Mouse (Mus musculus): ENCODE measurements around the gene Hba-x. TPM values are rescaled to one million over a fixed set of nuclear protein-coding genes. Genes with fewer than 3 reads are reported as not detected.

Gene Hba-x
- polyA plus RNA-seq, 1 experiment from 2014 or later: 11.3 TPM

GRCm38 (mm10) chr11:32302824-32303419 is 26.7 kb downstream of the Hba-x start:
- 51% methylated on average over 2 of the region's 2 CpGs for WGBS
- no peak overlapping the region for H3K27ac ChIP-seq (ENCODE audit: low read length)
- peak; percentile 82 for ATAC-seq

DNA sequence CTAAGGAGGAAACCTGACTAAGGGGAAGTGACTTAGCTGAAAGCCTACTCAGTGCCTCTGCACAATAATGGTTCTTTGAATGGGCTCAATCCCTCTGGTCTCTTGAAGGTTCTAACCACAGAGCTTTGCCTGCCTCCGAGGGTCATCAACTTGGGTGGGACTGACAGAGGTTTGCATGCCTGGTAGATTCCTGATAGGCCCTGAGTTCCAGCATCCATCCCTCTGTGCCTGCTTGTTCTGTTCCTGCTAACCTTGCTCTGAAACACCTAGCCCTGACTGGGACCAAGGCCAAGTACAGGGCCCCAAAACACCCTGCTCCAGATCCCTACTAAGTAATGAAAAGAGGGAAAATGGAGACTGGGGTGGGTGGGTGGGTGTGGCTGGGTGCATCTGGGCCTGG is 27.3 kb downstream of the Hba-x start:
- no peak overlapping the region for H3K9ac ChIP-seq (replicated peaks; ENCODE audit: low read depth, low read length)
- WGBS: 88% methylated on average over 1 of the region's 1 CpGs
- no peaks in the 10 kb centered on the region for H3K36me3 ChIP-seq (ENCODE audit: control insufficient read depth, insufficient read depth)
- no peaks in the 10 kb centered on the region for H3K9me3 ChIP-seq (ENCODE audit: control insufficient read depth, low read length)
- no peaks in the 10 kb centered on the region for H3K27me3 ChIP-seq (replicated peaks; ENCODE audit: control insufficient read depth, insufficient read depth, low read length)
- peaks cover 4% of the 10 kb centered on the region for H3K4me1 ChIP-seq (replicated peaks; ENCODE audit: control insufficient read depth, insufficient read depth, low read length)
- ATAC-seq: no peak
- no peak overlapping the region for H3K27ac ChIP-seq (ENCODE audit: low read length)
- no peak overlapping the region for H3K4me3 ChIP-seq (replicated peaks; ENCODE audit: low read length)
- H3K4me2 ChIP-seq (ENCODE audit: low read length): no peak overlapping the region

More at GRCm38 (mm10) chr11:32302824-32303419, 26.7 kb downstream of the Hba-x start:
- Histone ChIP-seq H3K36me3 (ENCODE audit: control insufficient read depth, insufficient read depth) (no peaks in the 10 kb centered on the region), H3K9me3 (ENCODE audit: control insufficient read depth, low read length) (no peaks in the 10 kb centered on the region), H3K27me3 (replicated peaks; ENCODE audit: control insufficient read depth, insufficient read depth, low read length) (no peaks in the 10 kb centered on the region), H3K4me3 (replicated peaks; ENCODE audit: low read length) (no peak overlapping the region), H3K4me1 (replicated peaks; ENCODE audit: control insufficient read depth, insufficient read depth, low read length) (peaks cover 4% of the 10 kb centered on the region), H3K4me2 (ENCODE audit: low read length) (no peak overlapping the region), H3K9ac (replicated peaks; ENCODE audit: low read depth, low read length) (no peak overlapping the region)

DNA sequence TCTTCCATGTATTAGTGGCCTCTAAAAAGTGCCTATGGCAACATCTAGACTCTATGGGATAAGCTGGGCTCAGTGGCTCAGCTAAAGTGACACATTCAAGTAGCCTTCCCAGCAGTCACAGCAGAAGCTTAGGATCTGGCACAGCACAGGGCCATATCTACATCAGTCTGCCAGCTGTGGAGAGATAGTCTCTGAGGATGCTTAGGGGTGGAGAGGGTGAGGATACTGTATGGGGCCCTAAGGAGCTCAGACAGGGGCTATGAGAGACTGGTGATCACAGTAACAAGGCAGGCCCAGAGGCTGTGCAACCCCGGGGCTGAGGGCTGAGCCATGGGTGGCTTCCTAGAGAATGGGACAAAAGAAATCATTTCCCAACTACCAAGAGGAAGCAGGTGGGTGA is 30.8 kb downstream of the Hba-x start:
- 81% methylated on average over 1 of the region's 1 CpGs for WGBS
- Histone ChIP-seq H3K9ac (replicated peaks; ENCODE audit: low read depth, low read length) (no peak overlapping the region), H3K4me3 (replicated peaks; ENCODE audit: low read length) (no peak overlapping the region), H3K9me3 (ENCODE audit: control insufficient read depth, low read length) (no peaks in the 10 kb centered on the region), H3K36me3 (ENCODE audit: control insufficient read depth, insufficient read depth) (no peaks in the 10 kb centered on the region), H3K27me3 (replicated peaks; ENCODE audit: control insufficient read depth, insufficient read depth, low read length) (no peaks in the 10 kb centered on the region), H3K4me1 (replicated peaks; ENCODE audit: control insufficient read depth, insufficient read depth, low read length) (peaks cover 4% of the 10 kb centered on the region), H3K27ac (ENCODE audit: low read length) (no peak overlapping the region), H3K4me2 (ENCODE audit: low read length) (no peak overlapping the region)
- ATAC-seq: no peak

DNA sequence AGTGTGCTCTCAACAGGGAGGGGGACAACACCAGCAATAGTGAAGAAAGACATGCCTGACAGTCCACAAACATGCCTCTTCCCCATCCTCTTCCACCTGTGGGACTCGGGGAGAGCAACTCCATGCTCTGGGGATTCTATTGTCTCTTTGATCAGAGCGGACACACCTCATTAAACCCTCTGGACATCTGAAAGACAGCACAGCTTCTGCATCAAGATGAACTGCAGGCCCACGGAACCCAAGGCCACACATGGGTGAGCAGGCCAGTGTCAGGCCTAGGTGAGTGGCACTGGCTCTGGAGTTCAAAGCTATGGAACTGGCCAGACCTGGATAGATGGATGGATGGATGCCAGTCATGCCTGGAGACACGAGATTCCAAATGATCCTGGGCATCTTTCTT is 33.2 kb downstream of the Hba-x start:
- ATAC-seq: no peak
- no peak overlapping the region for H3K27ac ChIP-seq (ENCODE audit: low read length)

GRCm38 (mm10) chr11:32309928-32310327 is 33.7 kb downstream of the Hba-x start:
- no peaks in the 10 kb centered on the region for H3K27me3 ChIP-seq (replicated peaks; ENCODE audit: control insufficient read depth, insufficient read depth, low read length)
- H3K4me2 ChIP-seq (ENCODE audit: low read length): no peak overlapping the region
- WGBS: 84% methylated on average over 3 of the region's 3 CpGs
- H3K4me1 ChIP-seq (replicated peaks; ENCODE audit: control insufficient read depth, insufficient read depth, low read length): no peaks in the 10 kb centered on the region
- no peak overlapping the region for H3K27ac ChIP-seq (ENCODE audit: low read length)
- H3K9me3 ChIP-seq (ENCODE audit: control insufficient read depth, low read length): no peaks in the 10 kb centered on the region
- ATAC-seq: no peak
- no peaks in the 10 kb centered on the region for H3K36me3 ChIP-seq (ENCODE audit: control insufficient read depth, insufficient read depth)
- H3K9ac ChIP-seq (replicated peaks; ENCODE audit: low read depth, low read length): no peak overlapping the region
- H3K4me3 ChIP-seq (replicated peaks; ENCODE audit: low read length): no peak overlapping the region

More for the DNA sequence above, 33.2 kb downstream of the Hba-x start:
- Histone ChIP-seq H3K4me3 (replicated peaks; ENCODE audit: low read length) (no peak overlapping the region), H3K27me3 (replicated peaks; ENCODE audit: control insufficient read depth, insufficient read depth, low read length) (no peaks in the 10 kb centered on the region), H3K36me3 (ENCODE audit: control insufficient read depth, insufficient read depth) (no peaks in the 10 kb centered on the region), H3K4me1 (replicated peaks; ENCODE audit: control insufficient read depth, insufficient read depth, low read length) (no peaks in the 10 kb centered on the region), H3K4me2 (ENCODE audit: low read length) (no peak overlapping the region), H3K9ac (replicated peaks; ENCODE audit: low read depth, low read length) (no peak overlapping the region), H3K9me3 (ENCODE audit: control insufficient read depth, low read length) (no peaks in the 10 kb centered on the region)
- WGBS: 49% methylated on average over 4 of the region's 4 CpGs

DNA sequence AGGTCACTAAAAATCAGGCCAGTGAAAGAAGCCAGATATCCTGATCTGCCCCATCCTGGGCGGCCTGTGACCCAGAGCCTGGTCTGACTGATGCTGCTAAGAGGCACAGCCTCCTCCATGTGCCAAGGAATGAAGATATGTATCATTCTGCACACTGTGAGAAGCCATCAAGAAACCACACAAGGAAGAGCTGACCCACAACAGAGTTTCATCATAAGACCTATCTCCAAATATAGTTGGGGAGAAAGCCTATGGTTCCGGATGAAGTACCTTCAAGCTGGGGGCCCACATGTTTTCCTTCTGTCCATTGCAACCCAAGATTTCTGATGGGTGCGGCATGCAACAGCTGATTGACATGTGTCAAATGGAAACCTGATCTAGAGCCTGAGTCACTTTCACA is 39.8 kb downstream of the Hba-x start:
- no peaks in the 10 kb centered on the region for H3K4me1 ChIP-seq (replicated peaks; ENCODE audit: control insufficient read depth, insufficient read depth, low read length)
- no peaks in the 10 kb centered on the region for H3K27me3 ChIP-seq (replicated peaks; ENCODE audit: control insufficient read depth, insufficient read depth, low read length)
- no peak overlapping the region for H3K4me3 ChIP-seq (replicated peaks; ENCODE audit: low read length)
- no peak overlapping the region for H3K9ac ChIP-seq (replicated peaks; ENCODE audit: low read depth, low read length)
- 89% methylated on average over 3 of the region's 3 CpGs for WGBS
- no peak overlapping the region for H3K4me2 ChIP-seq (ENCODE audit: low read length)
- no peaks in the 10 kb centered on the region for H3K9me3 ChIP-seq (ENCODE audit: control insufficient read depth, low read length)
- ATAC-seq: no peak
- H3K27ac ChIP-seq (ENCODE audit: low read length): no peak overlapping the region
- H3K36me3 ChIP-seq (ENCODE audit: control insufficient read depth, insufficient read depth): no peaks in the 10 kb centered on the region

DNA sequence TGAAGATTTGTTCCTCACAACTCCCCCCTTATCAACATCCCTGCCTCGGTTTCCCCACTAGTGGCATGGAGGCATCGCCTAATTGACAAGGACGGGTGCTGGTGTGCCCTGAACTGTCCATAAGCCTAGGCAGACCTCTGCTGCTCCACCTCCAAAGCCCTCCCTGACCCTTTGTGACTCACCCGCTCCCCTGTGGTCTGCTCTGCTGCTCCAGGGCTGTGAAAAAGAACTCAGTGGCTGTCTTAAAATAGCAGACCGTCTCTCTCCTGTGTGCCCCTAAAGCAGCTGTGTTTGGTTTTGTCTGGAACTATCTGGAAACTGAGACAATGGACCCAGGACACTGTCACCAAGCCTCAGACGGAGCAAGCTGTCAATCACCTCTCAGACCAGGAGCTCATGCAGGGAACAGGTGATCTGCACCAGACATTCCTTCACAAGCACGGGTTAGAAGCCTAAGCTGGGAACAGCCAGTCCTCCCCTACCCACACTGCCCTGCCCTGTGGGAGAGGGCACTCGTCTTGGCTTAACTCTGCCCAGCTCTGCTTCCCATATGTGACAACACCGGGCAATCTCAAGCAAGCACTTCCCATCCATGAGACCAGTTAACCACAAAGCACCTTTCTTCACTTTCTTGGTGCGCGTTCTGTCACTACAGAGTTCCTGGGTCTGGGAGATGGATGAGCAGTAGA is 44.5 kb downstream of the Hba-x start:
- Histone ChIP-seq H3K4me1 (replicated peaks; ENCODE audit: control insufficient read depth, insufficient read depth, low read length) (0 out of 2 replicates have a peak, but pooled peaks cover 2% of the 10 kb centered on the region), H3K9me3 (ENCODE audit: control insufficient read depth, low read length) (no peaks in the 10 kb centered on the region), H3K36me3 (ENCODE audit: control insufficient read depth, insufficient read depth) (no peaks in the 10 kb centered on the region), H3K27me3 (replicated peaks; ENCODE audit: control insufficient read depth, insufficient read depth, low read length) (no peaks in the 10 kb centered on the region), H3K27ac (ENCODE audit: low read length) (no peak overlapping the region), H3K4me3 (replicated peaks; ENCODE audit: low read length) (no peak overlapping the region), H3K9ac (replicated peaks; ENCODE audit: low read depth, low read length) (no peak overlapping the region), H3K4me2 (ENCODE audit: low read length) (no peak overlapping the region)
- ATAC-seq: no peak
- WGBS: 71% methylated on average over 11 of the region's 11 CpGs

DNA sequence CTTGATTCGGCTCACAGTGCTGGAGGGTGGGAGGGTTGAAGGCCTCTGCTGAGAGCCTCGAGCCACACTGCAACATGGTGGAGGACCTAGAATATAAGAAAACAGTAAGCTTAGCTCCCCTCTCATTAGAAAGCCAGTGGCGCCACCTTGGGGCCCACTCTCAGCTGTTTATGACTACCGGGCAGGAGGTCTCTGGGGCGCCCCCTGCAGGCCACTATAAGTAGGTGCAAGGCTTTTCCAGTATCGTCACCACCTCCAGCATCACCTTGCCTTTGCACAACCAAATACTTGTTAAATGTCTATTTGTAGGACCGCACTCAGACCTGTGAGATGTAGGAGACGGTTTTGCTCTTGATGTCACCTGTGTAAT is 45.0 kb downstream of the Hba-x start:
- no peak overlapping the region for H3K9ac ChIP-seq (replicated peaks; ENCODE audit: low read depth, low read length)
- H3K9me3 ChIP-seq (ENCODE audit: control insufficient read depth, low read length): no peaks in the 10 kb centered on the region
- H3K36me3 ChIP-seq (ENCODE audit: control insufficient read depth, insufficient read depth): no peaks in the 10 kb centered on the region
- WGBS: 45% methylated on average over 8 of the region's 8 CpGs
- H3K27me3 ChIP-seq (replicated peaks; ENCODE audit: control insufficient read depth, insufficient read depth, low read length): no peaks in the 10 kb centered on the region
- no peak for ATAC-seq
- H3K4me1 ChIP-seq (replicated peaks; ENCODE audit: control insufficient read depth, insufficient read depth, low read length): 0 out of 2 replicates have a peak, but pooled peaks cover 2% of the 10 kb centered on the region
- no peak overlapping the region for H3K4me2 ChIP-seq (ENCODE audit: low read length)
- H3K27ac ChIP-seq (ENCODE audit: low read length): no peak overlapping the region
- H3K4me3 ChIP-seq (replicated peaks; ENCODE audit: low read length): no peak overlapping the region

GRCm38 (mm10) chr11:32324609-32325008 is 48.4 kb downstream of the Hba-x start:
- no peaks in the 10 kb centered on the region for H3K36me3 ChIP-seq (ENCODE audit: control insufficient read depth, insufficient read depth)
- ATAC-seq: peak; percentile 87
- no peaks in the 10 kb centered on the region for H3K27me3 ChIP-seq (replicated peaks; ENCODE audit: control insufficient read depth, insufficient read depth, low read length)
- peak overlapping the region; percentile 16; the same call in 1 of the 2 replicates for H3K4me2 ChIP-seq (ENCODE audit: low read length)
- 0 out of 2 replicates have a peak, but pooled peaks cover 2% of the 10 kb centered on the region for H3K4me1 ChIP-seq (replicated peaks; ENCODE audit: control insufficient read depth, insufficient read depth, low read length)
- WGBS: 14% methylated on average over 15 of the region's 15 CpGs
- H3K4me3 ChIP-seq (replicated peaks; ENCODE audit: low read length): no peak overlapping the region
- no peaks in the 10 kb centered on the region for H3K9me3 ChIP-seq (ENCODE audit: control insufficient read depth, low read length)
- no peak overlapping the region for H3K9ac ChIP-seq (replicated peaks; ENCODE audit: low read depth, low read length)
- H3K27ac ChIP-seq (ENCODE audit: low read length): no peak overlapping the region

All from forebrain, embryonic 16.5 days (tissue).